Mouse (Mus musculus) cortical plate, adult 2 months (tissue): ENCODE measurements around the gene Lyrm4. TPM values are rescaled to one million over a fixed set of nuclear protein-coding genes. Genes with fewer than 3 reads are reported as not detected.

Experiments used
- H3K27ac ChIP-seq: fragments of 200-500 bp; 2 replicates; pipeline ENCODE4 v1.5.1; 2012; ENCODE audit warnings: low read length, control low read depth, inconsistent platforms; ENCODE audit not compliant: insufficient read depth
- H3K4me1 ChIP-seq: fragments of 200-500 bp; 2 replicates; pipeline ENCODE4 v1.6.1; 2011; ENCODE audit warnings: low read length; ENCODE audit not compliant: control insufficient read depth, insufficient read depth
- H3K4me3 ChIP-seq: fragments of 200-500 bp; 2 replicates; pipeline ENCODE4 v1.5.1; 2011; ENCODE audit warnings: mild to moderate bottlenecking, low read length, control low read depth; ENCODE audit not compliant: insufficient read depth
- CTCF ChIP-seq: fragments of 200-500 bp; IDR thresholded peaks from 2 replicates; pipeline ENCODE4 v1.5.1; 2011; ENCODE audit warnings: mild to moderate bottlenecking, control low read depth, low read length; ENCODE audit not compliant: insufficient read depth; ENCODE audit errors: extremely low read depth
- POLR2A ChIP-seq: fragments of 200-500 bp; IDR thresholded peaks from 2 replicates; pipeline ENCODE4 v1.6.1; 2011; ENCODE audit warnings: mild to moderate bottlenecking, low read length, control low read depth; ENCODE audit not compliant: insufficient read depth; ENCODE audit errors: extremely low read depth
- polyA plus RNA-seq: library from polyadenylated mRNA; depleted of rRNA; stranded (reverse); fragments of >200 nt; gene quantifications from 2 replicates; pipeline ENCODE4 v1.2.3, GENCODE M21; 2012

Gene Lyrm4
- polyA plus RNA-seq, 1 experiment = 19.6 TPM

DNA sequence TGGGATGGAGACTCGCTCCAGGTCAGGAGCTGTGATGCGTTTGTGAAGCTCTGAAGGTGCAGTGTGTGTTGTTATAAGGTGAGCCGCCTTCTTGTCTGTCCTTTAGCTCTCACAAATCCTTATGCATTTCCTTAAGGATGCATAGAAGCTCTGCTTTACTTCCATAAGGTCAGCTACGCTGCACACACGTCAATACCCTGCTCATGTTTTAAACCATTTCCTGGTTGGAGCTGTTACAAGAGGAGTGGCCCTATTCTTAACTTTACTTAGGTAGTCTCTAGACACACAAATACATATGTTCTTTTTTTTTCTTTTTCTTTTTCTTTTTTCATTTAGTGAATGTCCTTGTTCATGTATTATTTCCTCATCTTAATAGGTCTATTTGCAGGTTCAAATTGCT, 22.4 kb upstream of the Lyrm4 start:
- no peak overlapping the region for H3K4me3 ChIP-seq
- no peaks in the 10 kb centered on the region; the same call in 1 of the 2 replicates for H3K4me1 ChIP-seq
- H3K27ac ChIP-seq = no peak overlapping the region
- TF ChIP-seq CTCF = no peak
- TF ChIP-seq POLR2A = no peak

DNA sequence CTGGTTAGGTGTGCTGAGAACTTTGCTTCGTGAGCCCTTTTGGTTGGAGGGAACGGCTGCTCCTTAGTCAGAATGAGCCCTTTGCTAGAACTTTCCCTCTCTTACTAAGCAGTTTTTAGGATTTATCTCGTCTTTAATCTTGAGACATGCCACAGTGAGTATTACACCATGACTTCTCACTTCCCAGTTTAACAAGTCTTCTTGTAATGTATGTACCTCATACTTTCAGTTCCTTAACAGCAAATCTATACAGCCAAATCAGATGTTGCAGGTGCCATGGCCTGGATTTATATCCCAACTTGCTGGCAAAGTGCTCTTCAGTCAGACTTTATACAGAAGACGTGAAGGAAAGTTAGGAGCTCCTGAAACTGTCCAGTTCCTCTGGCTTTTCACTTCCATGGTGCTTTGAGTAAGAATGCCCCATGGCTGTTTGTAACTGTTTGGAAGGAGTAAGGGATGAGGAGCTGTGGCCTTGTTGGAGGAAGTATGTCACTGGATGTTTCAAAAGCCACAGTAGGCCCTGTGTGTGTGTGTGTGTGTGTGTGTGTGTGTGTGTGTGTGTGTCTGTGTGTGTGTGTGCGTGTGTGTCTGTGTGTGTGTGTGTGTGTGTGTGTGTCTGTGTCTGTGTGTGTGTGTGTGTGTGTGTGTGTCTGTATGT, 14.8 kb upstream of the Lyrm4 start:
- Histone ChIP-seq H3K4me3 (no peak overlapping the region), H3K4me1 (peaks cover 3% of the 10 kb centered on the region), H3K27ac (no peak overlapping the region)
- TF ChIP-seq CTCF = no peak
- no peak for TF ChIP-seq POLR2A

DNA sequence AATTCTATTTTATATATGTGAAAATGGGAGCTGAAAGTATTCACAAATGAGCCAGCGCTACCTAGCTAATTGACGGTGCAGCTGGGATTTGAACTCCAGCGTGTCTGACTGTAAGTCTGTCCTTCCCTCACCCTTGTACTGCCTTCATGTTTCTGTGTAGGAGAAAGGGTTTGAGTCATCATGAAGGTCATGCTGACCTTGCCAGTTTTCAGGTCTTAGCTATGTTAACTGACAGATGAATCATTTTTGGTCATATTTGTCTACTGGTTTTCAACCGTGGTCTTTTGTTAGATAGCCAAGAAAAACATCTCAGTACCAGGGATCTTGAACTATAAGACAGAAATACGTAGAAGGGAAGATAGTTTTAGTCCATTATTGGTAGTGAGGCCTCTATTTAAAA, 14.1 kb upstream of the Lyrm4 start:
- TF ChIP-seq CTCF = no peak
- no peak for TF ChIP-seq POLR2A
- no peak overlapping the region for H3K27ac ChIP-seq
- no peak overlapping the region for H3K4me3 ChIP-seq
- peaks cover 3% of the 10 kb centered on the region for H3K4me1 ChIP-seq

DNA sequence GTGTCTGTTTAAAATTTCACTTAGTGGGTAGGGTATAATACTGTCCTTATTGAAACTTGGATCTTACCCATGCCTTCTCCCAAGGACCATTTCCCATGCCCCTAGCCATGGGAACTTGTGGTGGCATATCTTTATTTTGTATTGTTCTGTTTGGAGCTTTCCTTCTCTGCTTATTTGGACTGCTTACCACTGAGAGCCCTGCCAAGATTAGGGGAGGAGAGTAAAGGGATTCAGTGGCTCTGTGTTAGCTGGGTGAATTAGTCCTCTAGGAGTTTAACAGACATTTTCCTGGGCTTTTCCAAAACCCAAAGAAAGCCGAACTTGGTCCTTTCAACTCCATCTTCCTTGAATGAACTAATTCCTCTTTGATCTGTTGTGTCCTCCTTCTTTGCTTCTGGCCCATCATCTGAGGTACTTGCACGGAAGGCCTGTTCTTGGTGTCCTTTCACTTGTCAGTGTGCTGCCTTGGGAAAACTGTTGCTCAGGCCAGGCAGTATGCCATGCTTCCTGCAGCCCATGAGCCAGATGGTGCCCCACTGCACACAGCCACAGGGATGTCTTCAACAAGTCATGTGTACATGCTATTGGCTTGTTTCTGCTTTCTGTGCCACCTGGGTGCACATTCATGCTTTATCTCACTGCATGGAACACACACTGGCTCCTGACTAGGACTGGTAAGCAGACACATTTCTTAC, 12.2 kb upstream of the Lyrm4 start:
- Histone ChIP-seq H3K4me3 (no peak overlapping the region), H3K27ac (0 out of 2 replicates have a peak overlapping the region, but pooled peaks have one; percentile 3), H3K4me1 (peaks cover 3% of the 10 kb centered on the region)
- TF ChIP-seq POLR2A = no peak
- no peak for TF ChIP-seq CTCF

DNA sequence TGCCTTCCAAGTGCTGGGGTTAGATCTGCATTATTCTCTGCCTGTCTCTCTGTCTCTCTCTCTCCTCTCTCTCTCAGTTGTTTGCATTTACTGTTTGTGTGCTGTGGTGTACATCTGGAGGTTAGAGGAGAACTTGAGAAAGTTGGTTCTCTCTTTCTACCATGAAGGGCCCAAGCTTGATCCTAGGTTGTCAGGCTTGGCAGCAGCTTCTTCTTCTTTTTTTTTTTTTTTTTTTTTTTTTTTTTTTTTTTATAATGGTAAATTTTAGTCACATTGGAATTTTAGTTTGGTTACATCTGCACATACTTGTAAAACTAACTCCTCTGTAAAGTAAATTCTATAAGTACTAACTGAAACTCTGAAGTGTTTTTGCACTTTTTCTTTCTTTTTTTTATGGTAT, 3.3 kb upstream of the Lyrm4 start:
- Histone ChIP-seq H3K27ac (no peak overlapping the region), H3K4me1 (peaks cover 3% of the 10 kb centered on the region), H3K4me3 (no peak overlapping the region)
- TF ChIP-seq CTCF = no peak
- no peak for TF ChIP-seq POLR2A

DNA sequence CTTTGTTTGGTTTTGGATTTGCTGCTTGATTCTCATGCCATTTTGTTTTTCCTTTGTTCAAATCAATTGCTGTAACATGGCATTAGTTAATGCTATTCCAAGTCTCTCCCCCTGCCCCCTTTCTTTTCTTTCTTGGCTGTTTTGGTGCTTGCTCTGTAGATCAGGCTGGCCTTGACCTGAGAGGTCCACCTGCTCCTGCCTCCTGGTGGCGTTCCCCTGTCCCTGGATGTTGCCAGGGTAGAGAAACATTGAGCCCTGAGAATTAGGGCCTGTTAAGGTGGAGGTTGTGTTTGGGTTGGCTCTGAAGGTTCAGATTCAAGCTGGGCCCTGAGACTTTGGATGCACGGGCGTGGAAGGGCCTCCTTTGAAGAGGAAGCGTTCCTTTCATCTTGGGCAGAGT, 2.4 kb upstream of the Lyrm4 start:
- no peak for TF ChIP-seq POLR2A
- TF ChIP-seq CTCF = no peak
- Histone ChIP-seq H3K27ac (no peak overlapping the region), H3K4me1 (peaks cover 3% of the 10 kb centered on the region), H3K4me3 (no peak overlapping the region)

DNA sequence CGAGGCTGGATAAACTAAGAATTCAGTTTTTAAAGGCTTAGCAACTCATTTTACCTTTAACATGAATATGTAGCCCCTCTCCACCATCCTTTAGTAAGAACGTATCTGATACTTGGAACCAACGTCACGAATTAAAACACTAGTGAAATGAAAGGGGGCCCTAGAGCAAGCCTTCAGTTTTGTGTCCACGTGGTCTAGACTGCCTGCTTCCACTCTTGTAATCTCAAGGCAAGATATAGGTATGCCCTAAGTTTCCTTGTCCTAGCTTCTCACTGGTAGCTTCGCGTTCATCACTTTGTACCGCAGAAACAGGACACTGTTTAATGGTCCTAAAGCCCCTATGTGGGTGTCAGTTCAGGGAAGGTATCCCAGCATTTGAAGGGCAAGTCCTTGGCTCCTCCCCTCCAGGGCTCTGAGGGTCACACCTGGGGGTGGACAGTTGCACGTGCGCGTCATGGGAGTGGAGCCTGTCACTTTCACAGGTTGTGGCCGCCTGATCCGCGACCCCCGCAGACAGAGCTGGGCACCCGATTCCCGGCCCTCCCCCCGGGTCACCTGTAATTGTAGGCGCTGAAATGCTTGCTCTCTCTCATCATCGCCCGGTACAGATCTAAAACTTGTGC, 695 bp downstream of the Lyrm4 start:
- H3K27ac ChIP-seq = no peak overlapping the region
- TF ChIP-seq POLR2A (no peak), CTCF (no peak)

DNA sequence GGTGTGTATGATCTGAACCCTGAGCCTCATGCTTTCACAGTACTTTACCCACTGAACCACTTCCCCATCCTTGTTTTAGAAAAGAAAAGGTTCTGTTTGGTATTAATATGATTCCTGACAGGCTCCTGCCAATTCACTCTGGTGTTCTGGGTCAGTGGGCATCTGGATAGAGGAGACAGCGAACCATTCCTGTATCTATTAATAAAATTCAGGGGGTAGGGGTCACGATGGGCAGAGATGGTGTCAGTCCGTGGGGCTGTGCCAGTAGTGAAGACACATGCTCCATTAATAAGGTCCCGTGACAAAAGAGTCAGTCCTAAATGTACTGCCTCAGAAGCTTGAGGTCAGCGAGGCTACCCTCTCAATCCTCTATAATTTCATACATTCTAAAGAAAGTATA, 4.1 kb downstream of the Lyrm4 start:
- Histone ChIP-seq H3K4me1 (peaks cover 5% of the 10 kb centered on the region), H3K4me3 (no peak overlapping the region), H3K27ac (no peak overlapping the region)
- TF ChIP-seq CTCF (no peak), POLR2A (no peak)

More for the DNA sequence above, 695 bp downstream of the Lyrm4 start:
- Histone ChIP-seq H3K4me1 (peaks cover 3% of the 10 kb centered on the region), H3K4me3 (peak overlapping the region; percentile 71)

DNA sequence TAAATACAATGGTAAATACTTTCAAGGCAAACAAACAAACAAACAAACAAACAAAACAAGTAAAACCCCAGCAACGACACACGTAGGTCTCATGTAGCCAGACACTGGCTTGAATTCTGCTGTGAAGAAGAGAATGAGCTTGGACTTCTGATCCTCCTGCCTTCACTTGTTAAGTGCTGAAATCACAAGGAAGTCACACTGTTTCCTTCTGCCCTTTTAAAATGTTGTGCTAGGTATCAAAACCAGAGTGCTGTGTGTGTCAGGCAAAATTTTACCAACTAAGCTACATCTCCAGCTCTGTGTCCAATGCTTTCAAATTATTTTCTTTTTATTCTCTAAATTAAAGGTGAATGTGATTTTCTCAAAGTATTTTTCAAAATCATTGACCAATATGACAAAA, 6.0 kb downstream of the Lyrm4 start:
- Histone ChIP-seq H3K4me1 (peaks cover 5% of the 10 kb centered on the region), H3K27ac (no peak overlapping the region), H3K4me3 (no peak overlapping the region)
- TF ChIP-seq CTCF = no peak

DNA sequence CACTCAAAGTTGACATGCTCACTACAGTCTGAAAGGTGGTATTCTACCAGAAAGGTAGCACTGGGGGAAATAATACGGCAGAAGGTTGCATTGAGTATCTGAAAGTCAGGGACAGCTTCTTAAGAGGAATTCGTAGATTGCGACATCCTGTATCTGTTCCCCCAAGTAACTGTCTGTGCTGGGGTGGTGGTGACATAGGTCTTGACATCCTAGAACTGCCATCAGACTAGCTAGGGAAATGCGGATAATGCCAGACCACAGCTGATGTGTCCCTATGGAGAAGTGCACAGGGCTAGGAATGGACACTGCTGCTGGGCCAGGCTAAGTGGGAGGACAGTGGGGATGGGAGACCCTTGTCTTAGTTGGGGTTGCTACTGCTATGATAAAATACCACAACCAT, 8.8 kb downstream of the Lyrm4 start:
- TF ChIP-seq CTCF = no peak
- no peak for TF ChIP-seq POLR2A
- Histone ChIP-seq H3K4me1 (peaks cover 2% of the 10 kb centered on the region; the same call in 1 of the 2 replicates), H3K27ac (no peak overlapping the region), H3K4me3 (no peak overlapping the region)
